Mouse (Mus musculus): ENCODE measurements around the gene Acsl6.
"Not testable (repeated sequence)": the region's sequence is repeated elsewhere in the genome, so short reads cannot be mapped to it uniquely, and the experiment has no call there.

The Acsl6 gene

DNA sequence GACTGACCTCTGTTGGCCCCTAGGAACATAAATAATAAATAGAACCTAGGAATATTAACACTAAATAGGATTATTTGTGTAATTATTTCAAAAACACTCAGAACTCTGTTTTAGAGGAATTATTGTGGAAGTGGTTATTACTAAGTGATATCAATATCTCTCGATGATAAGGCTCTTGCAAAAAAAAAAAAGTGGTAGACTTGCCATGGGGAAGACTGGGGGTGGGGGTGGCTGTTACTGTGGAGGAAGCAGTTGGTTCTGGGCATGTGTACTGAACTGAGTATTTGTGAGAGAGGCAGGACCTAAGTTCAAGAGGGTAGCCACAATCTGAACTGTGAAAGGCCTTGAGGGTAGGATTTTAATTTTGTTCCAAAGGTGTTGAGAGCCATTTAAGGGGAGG, 93.1 kb downstream of the Acsl6 start:
- no peak for DNase-seq

DNA sequence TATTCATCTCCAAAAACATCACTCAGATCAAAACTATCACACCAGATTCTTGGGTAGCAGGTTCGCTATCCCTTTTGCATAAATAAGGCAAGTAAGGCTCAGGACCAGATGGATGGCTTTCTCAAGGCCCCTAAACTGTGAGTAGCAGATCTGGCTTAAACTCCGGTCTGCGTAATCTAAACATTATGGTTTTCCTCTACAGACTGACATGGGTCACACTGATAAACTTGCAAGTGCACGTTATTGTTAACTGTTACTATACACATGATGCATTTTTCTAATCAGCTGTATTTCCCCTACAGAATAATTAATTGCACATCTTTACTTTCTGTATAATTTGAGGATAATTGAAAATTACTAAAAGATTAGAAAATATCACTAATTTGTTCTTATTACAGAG, 94.5 kb downstream of the Acsl6 start:
- DNase-seq = no peak

DNA sequence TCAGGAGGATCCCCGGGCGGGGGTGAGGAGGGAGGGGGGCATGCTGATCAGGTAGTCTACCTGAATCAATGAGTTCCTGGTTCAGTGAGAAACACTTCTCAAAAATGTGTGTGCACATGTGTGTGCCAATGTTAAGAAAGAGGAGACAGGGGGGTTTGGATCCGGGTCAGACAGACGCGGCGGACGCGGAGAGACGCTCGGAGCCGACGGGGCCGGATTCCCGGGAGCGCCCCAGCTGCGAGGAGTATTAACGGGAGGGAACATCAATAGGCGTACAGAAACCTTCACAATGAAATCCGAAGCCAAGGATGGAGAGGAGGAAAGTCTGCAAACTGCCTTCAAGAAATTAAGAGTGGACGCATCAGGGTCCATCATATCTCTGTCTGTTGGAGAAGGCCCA, 97.2 kb downstream of the Acsl6 start:
- not testable (repeated sequence) for DNase-seq

DNA sequence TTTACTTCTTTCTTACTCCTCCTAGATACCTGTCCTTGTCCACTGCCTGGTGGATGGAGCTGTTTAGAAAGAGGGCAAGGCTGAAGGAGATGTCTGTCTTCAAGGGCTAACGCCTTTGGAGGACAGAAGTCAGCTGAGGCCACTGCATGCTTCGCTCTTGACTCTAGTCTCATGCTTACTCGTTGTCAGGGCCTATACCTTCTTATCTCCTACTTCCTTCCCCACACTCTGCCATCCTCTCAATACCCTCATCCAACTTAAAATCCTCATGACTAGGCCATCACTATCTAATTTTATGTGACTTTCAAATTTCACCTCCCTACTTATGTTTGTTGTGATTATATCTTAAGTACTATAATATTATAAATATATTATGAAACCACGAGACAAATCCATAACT, 101.3 kb downstream of the Acsl6 start:
- DNase-seq = no peak

DNA sequence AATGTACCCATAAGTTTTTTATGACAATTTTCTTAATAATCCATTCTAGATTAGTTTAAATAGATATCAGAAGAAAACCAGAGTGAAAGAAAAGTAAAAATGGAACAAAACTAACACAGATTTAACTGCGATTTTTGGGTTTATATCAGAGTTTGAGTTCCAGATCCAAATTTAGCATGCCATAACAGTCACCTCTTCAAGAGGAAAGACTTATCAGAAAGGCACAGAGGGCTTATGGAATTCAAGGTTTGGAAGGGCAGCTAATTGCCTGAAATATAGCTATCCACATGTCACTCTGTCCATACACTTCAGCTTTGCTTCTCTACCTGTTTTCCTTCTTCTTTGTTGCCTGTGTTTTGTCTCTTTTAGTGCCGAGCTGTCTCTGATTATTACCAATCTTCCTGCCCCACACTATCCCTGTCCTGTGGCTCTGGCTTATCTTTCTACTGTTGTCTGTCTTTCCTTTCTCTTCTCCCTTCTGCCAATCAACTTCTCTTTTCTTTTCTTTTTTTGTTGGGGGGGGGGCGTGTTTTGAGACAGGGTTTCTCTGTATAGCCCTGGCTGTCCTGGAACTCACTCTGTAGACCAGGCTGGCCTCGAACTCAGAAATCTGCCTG, 103.4 kb downstream of the Acsl6 start:
- no peak for DNase-seq

GRCm38 (mm10) chr11:54410612-54411011, 107.0 kb downstream of the Acsl6 start:
- no peak for DNase-seq

- no peak for DNase-seq
Observed at GRCm38 (mm10) chr11:54413017-54413416, 109.4 kb downstream of the Acsl6 start.

Measured in kidney, postnatal 25 days (tissue).